Mouse (Mus musculus) testis, adult 2 months (tissue): ENCODE measurements around the gene Pcgf2.

Source experiments
- CTCF ChIP-seq: fragments of 200-500 bp; IDR thresholded peaks from 2 replicates; pipeline ENCODE4 v1.5.1; 2012; ENCODE audit warnings: low read depth, mild to moderate bottlenecking, inconsistent platforms, low read length, moderate library complexity; ENCODE audit not compliant: control insufficient read depth, insufficient read depth, insufficient replicate concordance
- POLR2A ChIP-seq: fragments of 200-500 bp; IDR thresholded peaks from 2 replicates; pipeline ENCODE4 v1.6.1; 2012; ENCODE audit warnings: low read depth, mild to moderate bottlenecking, inconsistent platforms, low read length, moderate library complexity; ENCODE audit not compliant: control insufficient read depth

GRCm38 (mm10) chr11:97686322-97686908 is 13.9 kb downstream of the Pcgf2 start:
- TF ChIP-seq POLR2A (no peak), CTCF (no peak)
